Mouse (Mus musculus): Measurements from ENCODE around the gene Nxpe5.

Nxpe5 gene

DNA sequence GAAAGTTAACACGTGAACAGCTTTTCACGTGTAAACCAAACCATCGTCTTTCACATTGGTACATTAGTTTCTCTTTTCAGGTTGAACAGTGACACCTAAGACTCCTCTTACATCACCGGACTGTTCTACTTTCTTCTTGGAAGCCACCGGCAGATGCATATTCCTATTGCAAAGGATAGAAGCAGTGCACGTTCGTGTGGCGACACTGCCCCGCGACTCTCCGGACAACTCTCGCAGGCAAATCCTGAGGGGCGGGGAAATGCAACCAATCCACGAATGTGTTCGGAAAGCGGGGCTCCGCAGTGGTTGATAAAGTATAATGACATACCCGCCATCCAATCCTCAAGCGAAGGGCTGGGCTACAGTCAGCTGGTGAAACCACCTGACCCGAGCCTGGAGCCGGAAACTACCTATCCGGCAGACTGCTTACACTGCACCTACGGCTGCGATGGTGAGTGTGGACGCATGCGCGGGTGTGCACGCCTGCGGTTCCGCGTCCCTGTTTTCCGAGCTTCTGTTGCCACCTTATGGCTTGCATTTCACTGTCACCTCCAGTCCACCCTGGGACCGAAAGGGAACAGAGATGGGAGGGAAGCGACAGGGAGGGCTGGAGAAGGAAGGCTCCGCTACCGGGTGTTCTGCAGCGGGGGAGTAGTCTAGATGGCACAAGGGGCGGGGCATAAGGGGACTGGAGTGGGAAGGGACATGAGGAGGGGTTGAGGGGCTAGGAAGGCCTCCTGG lies 29.8 kb downstream of the Nxpe5 start, which contains the start of gene Lamtor4:
TSS of gene Lamtor4 (plus strand) at position 130 of the 741 bp plus-strand sequence.
- DNase-seq = peak; percentile 94 to 95

DNA sequence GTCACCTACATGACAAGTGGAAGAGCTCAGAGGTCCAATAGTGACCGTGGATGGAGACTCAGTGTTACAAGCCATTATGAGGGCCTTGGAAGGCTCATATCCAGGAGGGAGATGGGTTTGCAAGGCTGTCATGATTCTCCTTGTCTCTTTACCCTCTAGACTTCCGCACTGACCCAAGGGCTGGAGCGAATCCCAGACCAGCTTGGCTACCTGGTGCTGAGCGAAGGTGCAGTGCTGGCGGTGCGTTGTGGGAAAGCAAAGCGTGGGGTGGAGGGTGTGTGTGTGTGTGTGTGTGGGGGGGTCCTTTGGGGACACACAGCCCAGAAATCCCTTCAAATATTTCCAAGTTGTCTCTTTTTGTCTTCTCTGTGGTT lies 30.4 kb downstream of the Nxpe5 start:
- peak in 1 of 2 experiments; percentile 72 for DNase-seq

DNA sequence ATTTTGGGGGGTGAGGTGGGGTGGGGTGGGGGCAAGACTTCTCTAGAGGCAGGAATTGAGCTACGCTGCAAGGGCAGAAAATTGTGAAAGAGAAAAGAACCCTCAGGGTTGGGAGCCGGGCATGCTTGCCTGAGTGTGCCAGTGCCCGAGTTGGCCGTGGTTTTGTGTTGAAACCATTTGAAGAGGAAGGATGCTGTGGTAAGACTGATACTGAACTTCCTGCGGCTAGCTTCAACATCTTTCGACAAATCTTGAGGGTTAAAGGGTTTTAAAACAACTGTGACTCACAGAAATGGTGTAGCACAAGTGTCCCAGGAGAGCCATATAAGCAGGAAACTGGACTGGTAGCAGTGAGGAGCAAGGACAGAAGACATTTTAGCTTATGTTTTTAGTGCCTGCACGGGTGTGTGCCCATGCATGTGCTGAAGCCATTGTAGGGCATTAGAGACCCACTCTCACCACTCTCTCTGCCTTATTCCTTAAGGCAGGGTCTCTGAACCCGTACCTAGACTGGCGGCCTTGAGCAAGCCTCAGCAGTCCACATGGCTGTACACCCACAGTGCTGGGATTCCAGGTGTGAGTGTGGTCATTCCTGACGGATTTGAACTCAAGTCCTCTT lies 31.4 kb downstream of the Nxpe5 start:
- DNase-seq = no peak

DNA sequence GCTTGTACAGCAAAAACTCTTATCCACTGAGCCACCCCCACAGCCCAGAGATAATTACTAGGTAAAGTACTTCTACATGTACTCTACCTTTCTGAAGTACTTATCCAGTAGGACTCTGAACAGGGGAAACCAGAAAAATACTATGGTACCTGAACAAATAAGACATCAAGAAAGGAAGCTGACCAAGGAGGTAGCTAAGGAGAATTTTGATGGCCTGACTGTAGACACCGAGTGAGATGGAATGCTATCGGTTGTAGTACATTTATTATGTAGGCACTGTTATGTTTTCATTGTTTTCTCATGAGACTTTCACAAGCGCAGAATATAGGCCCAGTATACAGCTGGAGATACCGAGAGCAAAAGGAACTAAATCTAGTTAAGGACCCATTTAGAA lies 31.9 kb downstream of the Nxpe5 start:
- DNase-seq = no peak

DNA sequence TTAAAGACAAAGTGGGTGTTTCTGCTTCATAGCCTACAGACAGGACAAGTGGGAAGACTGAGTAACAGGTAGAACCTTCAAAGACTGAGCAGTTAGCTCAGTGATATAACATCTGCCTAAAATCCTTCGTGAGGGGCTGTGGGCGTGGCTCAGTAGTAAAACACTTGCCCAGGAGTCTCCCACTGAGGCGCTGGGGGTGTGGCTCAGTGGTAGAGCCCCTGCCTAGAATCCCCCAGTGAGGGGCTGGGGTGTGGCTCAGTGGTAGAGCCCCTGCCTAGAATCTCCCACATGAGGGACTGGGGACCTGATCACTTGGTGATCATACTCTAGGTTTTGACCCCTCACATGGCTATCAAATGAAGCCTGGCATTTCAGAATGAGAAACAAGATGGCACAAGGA lies 32.4 kb downstream of the Nxpe5 start:
- DNase-seq = no peak

DNA sequence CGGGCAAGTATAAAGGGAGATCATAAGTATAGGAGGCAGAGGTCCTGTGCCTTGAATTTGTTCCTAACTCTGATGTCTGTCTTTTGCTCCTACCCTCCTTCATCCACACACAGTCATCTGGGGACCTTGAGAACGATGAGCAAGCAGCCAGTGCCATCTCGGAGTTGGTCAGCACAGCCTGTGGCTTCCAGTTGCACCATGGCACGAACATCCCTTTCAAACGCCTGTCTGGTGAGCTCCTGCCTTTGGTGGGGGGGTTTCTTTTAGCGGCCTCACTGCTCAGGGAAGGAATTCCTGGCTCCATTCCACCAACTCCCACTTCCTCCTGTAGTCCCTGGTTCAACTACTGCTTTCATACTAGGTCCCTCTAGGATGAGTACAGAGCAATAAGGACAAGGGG lies 32.8 kb downstream of the Nxpe5 start:
- DNase-seq = no peak

DNA sequence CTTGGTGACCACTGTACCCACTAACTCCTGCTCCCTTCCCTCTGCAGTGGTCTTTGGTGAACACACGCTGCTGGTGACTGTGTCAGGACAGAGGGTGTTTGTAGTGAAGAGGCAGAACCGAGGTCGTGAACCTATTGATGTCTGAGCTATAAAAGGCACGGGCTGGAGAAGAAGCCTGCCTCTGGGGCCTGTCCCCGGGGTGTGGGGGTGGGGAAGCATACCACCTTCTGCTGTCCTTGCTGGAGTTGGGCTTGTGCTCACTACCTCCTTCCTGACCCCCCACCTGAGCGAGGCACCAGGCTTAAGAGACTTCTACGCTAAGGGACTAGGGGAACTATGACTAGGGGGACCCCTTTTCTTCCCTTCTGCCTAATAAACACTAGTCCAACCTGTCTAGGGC lies 33.3 kb downstream of the Nxpe5 start:
- no peak for DNase-seq

DNA sequence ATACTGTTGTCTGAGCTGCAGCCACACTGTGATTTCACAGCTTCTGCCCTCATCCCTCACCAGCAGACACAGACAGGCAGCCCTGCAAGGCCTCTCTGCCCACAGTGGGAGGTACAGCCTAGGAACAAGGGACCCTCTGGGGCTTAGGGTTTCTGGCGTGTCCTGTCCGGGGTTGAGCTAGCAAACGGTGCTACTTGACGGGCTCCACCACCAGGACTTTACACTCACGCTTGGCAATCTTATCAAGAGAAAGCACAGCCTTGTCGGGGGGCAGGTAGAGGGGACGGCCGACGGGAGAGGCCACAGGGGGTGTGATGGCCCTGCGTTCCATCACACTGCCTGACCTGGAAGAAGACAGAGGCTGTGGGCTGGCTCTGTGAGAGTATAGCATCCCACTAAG lies 34.4 kb downstream of the Nxpe5 start:
- no peak for DNase-seq

DNA sequence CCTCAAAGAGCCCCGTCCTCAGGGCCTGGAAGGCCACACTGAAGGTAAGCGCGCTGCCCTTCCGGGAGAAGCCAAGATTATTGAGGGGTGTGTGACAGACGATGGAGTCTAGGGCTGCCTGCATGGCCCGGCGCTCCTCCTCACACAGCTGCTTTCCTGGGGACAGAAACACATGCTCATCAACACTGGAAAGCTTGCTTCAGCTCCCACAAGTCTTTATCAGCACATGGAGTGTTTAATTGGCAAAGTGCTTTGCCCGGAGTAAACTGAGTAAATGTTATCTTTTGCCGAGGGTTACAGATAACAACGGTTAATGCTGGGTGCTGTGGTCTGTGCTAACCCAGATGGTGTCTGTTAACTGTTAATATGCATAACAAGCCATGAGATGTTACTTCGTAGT lies 35.1 kb downstream of the Nxpe5 start:
- no peak for DNase-seq

DNA sequence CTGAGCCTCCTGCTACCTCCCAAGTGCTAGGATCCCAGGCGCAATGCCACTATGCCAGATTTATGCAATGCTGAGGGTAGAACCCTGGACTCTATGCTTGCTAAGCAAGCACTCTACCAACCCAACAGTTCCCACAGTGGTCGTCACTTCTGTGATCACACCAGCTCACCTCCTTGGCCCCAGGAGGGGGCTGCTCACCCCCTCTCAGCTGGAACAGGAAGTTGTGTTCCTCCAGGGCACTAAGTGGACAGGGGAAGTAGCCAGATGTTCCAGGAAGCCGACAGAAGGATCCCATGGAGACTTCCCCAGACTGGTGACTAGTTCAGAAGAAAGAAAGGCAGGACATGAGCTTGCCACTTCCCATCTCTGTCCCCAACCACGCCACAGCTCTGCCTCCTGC lies 36.3 kb downstream of the Nxpe5 start:
- no peak for DNase-seq

DNA sequence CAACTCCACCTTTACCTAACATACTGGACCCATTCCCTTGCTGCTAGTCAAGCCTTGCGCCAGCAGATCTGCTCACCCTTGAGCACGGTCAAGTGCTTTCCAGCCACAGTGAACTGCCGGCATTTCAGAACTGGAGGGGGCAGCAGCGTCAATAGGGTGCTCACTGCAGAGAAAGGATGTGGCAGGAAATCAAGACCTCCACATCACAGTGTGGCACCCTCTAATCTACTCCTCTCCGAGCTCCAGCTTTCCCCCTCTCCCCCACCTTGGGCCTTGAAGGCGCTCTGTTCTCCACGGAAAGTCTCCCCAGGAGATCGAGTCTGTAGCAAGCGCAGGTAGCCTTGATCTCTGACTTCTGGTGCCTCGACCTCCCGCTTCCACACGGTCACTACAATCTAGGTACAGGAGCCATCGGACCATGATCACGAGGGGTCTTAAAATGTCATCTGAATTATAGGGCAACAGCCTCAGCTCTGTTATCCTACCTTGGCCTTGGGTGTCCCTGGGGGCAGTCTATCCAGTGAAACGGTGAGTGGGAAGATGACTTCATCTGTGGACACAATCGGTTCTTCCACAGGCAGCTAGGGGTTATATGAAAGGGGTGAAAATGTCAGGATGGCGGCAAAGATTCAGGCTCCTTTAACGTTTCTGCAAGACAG lies 37.0 kb downstream of the Nxpe5 start:
- DNase-seq = no peak

DNA sequence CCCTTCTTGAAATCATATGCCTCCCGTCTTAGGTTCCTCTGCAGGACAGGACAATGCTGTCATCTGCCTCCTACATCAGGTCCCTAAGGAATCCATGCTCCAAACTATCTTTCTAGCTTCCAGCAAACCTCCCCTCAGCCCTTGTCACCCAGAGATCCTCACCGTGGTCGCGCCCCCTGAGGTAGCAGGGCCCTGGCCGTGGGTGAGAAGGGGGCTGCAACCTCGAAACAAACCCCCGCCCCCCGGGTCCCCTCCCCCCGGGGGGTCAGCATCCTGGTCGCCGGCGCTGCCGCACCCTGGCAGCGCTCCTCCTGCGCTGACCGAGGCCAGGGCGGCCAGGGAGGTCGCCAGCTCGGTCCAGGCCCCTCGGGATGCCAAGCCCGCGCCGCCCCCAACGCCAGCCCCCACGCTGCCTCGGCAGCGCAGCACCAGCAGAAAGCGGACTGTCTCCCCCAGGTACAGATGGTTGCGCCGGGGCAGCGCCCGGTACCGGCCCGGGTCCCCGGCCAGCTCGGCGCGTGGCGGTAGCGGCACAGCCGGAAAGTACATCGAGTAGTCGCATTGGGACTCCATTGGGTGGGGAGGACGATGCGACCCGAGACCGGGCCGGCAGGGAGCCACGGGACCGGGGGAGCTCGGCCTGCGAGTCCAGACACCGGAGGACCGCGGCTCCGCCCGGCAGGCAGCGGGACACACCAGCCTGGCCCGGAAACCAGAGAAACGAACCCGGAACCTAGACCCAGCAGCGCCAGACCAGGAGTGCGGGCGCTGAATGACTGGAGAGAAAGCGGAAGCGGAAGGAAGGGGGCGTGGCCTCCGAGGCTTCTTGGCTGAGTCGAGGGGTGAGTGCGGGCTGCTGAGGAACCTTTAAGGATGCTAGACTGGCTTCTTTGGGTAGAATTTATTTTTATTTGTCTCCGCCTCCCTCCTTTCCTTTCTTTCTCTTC lies 37.8 kb downstream of the Nxpe5 start, which contains the start of gene BC037034:
TSS of gene BC037034 (minus strand) at position 774 of the 947 bp plus-strand sequence.
- peak; percentile 94 to 97 for DNase-seq

DNA sequence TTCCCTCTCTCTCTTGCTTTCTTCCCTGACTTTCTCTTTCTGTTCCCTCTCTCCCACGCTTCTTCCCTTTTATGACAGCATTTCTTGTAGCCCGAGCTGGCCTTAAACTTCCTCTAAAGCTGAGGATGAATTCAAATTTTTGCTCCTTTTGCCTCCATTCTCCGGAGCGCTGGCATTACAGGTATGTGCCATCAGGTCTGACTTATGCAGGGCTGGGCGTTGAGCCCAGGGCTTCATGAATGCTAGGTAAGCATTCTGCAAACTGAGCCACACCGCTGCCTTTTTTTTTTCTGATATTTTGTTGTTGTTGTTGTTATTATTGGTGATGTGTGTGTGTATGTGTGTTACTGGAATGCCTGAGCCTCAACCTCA lies 38.5 kb downstream of the Nxpe5 start:
- peak in 1 of 2 experiments; percentile 38 for DNase-seq

DNA sequence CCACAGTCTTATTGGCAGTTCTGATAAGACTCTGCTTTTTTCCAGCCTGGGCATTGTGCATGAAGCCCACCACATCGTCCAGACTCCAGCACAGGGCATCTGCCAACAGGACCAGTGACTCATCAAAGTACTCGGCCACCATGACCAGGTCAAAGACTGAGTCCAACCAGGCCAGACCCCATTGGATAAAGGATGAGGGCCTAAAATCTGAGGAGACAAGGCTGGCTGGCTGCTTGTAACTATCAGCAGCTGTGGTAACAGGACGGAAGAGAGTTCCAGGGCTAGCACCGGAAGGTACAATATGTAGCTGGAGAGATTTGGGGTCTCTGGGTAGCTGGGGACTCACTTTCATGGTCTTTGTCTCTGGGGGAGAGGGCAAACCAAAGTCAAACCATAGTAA lies 40.0 kb downstream of the Nxpe5 start:
- no peak for DNase-seq

DNA sequence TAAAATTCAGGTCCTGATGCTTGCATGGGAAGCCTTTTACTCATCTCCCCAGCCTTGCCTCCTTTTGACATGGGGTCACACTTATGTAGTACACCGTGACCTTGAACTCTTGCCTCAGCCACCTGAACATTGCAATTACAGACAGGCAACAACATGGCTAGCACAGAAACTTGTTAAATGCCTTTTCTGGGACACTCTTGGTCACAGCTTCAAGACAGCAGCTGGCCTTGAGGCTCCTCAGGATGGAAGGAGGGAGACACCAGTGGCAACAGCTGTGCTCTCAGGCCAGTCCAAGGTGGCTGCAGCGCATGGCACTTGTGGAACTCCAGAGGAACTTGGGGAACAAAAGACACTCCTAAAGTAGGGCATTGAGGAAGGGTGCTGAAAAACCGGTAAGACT lies 41.4 kb downstream of the Nxpe5 start:
- DNase-seq = no peak

DNA sequence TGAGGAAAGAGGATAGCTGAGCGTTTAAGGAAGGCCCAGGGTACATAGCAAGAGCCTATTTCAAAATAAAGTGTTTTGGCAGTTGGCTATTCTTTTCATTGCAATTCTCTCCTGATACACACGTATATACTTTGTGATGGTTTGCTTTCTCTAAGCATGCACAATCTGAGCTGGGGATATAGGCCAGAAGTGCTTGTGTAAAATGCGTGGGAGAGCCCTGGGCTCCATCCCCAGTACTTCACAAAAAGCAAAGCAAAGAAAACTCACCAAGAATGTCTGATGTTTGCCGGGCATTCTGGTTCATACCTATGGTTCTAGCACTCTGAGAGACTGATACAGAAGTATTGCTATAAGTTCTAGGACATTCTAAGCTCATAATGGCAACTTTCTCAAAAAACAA lies 43.3 kb downstream of the Nxpe5 start:
- no peak for DNase-seq

DNA sequence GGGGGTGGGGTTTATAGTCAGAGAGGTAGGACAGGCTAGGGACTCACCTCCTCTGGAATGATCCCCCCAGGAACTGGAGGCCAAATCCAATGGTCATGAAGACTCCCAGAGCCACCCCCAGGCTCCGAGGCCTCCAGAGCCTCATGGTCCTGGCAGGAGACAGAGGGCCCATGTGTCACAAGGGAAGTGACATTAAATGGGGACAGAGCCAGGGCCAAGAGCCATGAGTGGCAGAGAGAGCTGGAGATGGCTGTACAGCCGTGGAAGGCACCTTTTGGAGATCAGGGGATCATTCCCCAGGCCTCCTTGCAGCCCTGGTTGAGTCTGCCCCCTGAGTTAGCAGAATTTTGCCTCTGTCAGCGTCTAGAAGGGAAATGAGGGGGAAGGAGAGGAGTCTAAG lies 45.5 kb downstream of the Nxpe5 start:
- DNase-seq = no peak

DNA sequence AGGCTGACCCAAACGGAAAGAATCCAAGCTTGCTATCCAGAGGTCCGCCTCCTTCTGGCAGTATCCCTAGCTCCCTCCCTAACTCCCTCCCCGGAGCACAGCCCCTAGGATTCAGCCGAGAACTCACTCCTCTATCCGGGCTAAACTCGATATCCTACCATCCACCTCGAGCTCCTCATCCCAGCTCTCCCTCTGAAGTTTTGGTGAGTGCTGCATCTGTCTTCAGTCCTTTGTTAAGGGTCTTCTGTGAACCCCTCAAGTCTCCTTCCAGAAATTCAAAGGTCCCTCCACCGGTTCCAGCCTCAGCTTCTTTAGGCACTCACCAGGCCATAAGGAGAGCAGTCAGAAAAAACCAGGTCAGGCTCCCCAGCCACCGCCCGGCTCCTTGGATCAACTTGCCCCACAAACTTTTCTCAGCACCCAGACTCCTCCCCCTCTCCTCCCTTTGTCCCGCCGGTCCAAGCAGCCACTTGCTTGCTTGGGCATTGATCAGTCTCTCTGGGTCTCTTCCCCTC lies 46.8 kb downstream of the Nxpe5 start, which contains the start of gene Gal3st4:
TSS of gene Gal3st4 (minus strand) at position 432 of the 515 bp plus-strand sequence.
- no peak for DNase-seq

DNA sequence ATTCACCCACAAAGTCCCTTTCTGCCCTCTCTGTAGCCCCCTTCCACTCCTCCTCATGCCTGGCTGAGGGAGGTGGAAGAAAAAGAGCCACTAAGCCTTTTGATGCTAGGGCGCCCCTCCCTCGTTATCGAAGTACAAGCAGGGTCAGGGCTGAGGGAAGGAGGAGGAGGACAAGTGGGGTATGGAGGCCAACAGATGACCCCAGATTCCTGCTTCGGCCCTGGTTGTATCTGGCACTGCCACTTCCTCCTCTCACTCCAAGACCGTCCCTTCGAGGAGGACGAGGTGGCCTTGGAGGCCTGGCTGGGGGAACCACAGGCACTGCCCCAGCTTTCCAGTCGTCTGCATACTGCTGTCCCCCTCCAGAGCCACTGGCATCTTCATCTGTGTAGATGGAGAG lies 48.5 kb downstream of the Nxpe5 start:
- DNase-seq = no peak

DNA sequence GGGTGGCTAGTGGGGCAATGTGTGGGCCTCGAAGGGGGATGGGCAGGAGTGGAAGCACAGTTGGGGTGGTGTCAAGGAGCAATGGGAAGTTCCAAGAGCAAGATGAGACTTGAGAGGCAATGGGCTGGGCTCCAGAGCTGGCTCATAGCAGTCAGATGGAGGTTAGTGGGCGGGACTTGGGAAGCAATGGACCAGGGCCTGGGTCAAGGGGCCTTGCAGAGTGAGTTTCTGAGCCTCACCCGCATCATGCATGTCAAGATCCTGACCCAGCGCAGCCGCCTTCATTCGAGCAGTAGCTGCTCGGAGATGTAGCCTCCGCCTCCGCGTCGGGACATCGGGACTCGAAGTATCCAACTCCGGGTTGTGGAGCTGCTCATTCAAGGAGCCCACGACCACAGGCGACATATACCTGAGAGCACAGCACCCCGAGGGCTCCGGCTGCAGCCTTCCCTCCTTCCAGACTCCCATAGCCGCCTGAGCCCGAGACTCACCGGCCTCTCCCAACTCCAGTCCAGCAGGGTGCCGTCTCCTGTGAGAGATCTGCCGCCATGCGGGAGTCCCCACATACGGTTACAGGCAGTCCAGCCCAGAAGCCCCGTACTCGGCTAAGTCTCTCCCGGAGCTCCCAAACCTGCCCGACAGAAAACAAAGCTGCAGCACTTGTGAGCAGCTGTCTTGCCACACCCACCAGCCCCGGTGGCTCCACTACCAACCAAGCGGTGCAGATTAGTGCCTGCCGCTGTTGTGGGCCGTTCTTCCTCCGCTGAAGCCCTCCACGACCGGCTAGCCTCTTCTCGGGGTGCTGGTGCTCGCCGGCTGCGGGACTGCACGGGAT lies 49.7 kb downstream of the Nxpe5 start:
- DNase-seq = no peak

DNA sequence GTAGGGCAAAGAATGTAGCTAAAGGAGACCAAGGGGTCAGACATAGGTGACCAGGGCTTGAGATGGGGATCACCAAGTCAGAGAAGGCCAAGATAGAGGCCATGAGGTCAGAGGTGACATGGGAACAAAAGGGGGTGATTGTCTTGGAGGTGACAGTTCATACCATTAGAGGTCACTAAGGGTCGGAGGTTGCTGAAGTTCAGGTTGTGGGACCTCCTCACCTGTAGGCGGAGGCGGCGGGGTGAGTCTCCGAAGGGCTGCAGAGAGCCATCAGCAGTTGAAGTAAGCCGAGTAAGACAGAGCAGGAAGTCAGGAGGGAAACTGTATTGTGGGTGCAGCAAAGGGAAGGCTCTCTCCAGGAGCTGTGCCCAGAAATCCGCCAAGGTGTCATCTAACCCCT lies 52.3 kb downstream of the Nxpe5 start:
- no peak for DNase-seq
